Mouse (Mus musculus) kidney, postnatal 0 days (tissue): ENCODE results near the gene Fgfr2. TPM values are rescaled to one million over a fixed set of nuclear protein-coding genes. Genes with fewer than 3 reads are reported as not detected.

Source experiments
- ATAC-seq: fragments of 200-750 bp; cut with Nextera tagmentation; replicated peaks from 2 replicates; pipeline ENCODE4 v1.8.0; 2017; ENCODE audit warnings: low read depth, moderate number of reproducible peaks, moderate TSS enrichment, moderate library complexity; ENCODE audit not compliant: low FRiP score
- DNase-seq: peaks from one replicate; pipeline ENCODE4 v3.0.0-alpha.2; 2016; ENCODE audit warnings: low spot score
- H3K27ac ChIP-seq: fragments of 300-500 bp; sonication (generic); 2 replicates; pipeline ENCODE4 v1.5.1; 2014; ENCODE audit warnings: mild to moderate bottlenecking
- H3K27me3 ChIP-seq: fragments of 300-500 bp; sonication (generic); 2 replicates; pipeline ENCODE4 v1.6.1; 2014; ENCODE audit warnings: low read length, mixed read lengths; ENCODE audit not compliant: insufficient read depth
- H3K36me3 ChIP-seq: fragments of 300-500 bp; sonication (generic); 2 replicates; pipeline ENCODE4 v1.6.1; 2014; ENCODE audit warnings: low read length, mixed read lengths; ENCODE audit not compliant: insufficient read depth
- H3K4me1 ChIP-seq: fragments of 300-500 bp; sonication (generic); replicated peaks from 2 replicates; pipeline ENCODE4 v1.6.1; 2014; ENCODE audit warnings: antibody characterized with exemption, low read length, mixed read lengths; ENCODE audit not compliant: insufficient read depth
- H3K4me2 ChIP-seq: fragments of 300-500 bp; sonication (generic); 2 replicates; pipeline ENCODE4 v1.6.1; 2014; ENCODE audit warnings: mild to moderate bottlenecking, low read length, moderate library complexity, mixed read lengths
- H3K4me3 ChIP-seq: fragments of 300-500 bp; sonication (generic); replicated peaks from 2 replicates; pipeline ENCODE4 v1.5.1; 2014; ENCODE audit warnings: low read depth, low read length
- H3K9ac ChIP-seq: fragments of 300-500 bp; sonication (generic); 2 replicates; pipeline ENCODE4 v1.6.1; 2014; ENCODE audit warnings: low read depth, low read length
- H3K9me3 ChIP-seq: fragments of 300-500 bp; sonication (generic); replicated peaks from 2 replicates; pipeline ENCODE4 v1.6.1; 2016; ENCODE audit warnings: low read length, inconsistent platforms, mixed read lengths
- CTCF ChIP-seq: IDR thresholded peaks from 2 replicates; pipeline ENCODE4 v1.5.1; 2016; ENCODE audit warnings: antibody characterized with exemption, low read depth, mild to moderate bottlenecking, moderate library complexity
- WGBS: fragments of 180-500 bp; shearing (Covaris S2); extraction: QIAGEN DNeasy Blood & Tissue Kit; methylation state at CpG from one replicate; pipeline ENCODE4 v1.1.7; 2014; 5-methylcytosine and 5-hydroxymethylcytosine counted together
- polyA plus RNA-seq: library from polyadenylated mRNA; unstranded; fragments of >200 nt; fragmentation: Nextera tagmentation; extraction: Ambion mirVana; gene quantifications from 2 replicates; pipeline ENCODE4 v1.2.1, GENCODE M21; 2015

Gene Fgfr2
- polyA plus RNA-seq, 1 experiment from 2014 or later = 79.8 TPM

DNA sequence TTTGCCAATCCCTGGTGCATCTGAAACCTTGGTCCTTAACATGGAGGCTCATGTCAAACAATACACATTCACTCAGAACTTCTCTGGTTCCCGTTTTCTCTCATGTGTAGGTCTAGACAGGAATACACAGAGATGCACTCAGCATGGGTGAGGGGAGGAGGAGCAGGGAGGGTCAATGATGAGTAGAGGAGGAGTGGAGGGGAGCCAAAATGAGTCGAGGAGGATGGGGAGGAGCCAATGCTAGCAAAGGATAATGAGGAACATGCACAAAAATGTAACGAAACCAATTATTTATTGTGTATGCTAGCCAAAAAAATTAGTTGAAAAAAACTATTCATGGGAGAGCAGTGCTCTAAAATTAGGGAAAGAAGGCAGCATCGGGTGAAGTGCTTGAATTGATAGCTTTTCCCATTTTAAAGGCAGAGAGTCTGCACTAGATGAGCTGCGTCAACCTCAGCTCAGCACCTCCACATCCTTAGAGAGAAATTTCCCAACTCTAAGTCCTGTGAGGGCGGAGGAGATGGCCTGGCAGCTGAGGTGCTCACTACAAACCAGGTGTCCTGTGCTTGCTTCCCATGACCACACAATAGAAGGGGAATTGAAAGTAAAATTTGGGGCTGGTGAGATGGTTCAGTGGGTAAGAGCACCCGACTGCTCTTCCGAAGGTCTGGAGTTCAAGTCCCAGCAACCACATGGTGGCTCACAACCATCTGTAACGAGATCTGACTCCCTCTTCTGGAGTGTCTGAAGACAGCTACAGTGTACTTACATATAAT lies 636.6 kb downstream of the Fgfr2 start:
- ATAC-seq (no peak), DNase-seq (no peak)
- TF ChIP-seq CTCF = no peak
- Histone ChIP-seq H3K4me3 (no peak overlapping the region), H3K4me1 (no peaks in the 10 kb centered on the region), H3K36me3 (no peaks in the 10 kb centered on the region), H3K27me3 (no peaks in the 10 kb centered on the region), H3K9me3 (no peaks in the 10 kb centered on the region), H3K9ac (no peak overlapping the region), H3K27ac (no peak overlapping the region), H3K4me2 (no peak overlapping the region)
- WGBS = 75% methylated on average over 9 of the region's 9 CpGs

- H3K9ac ChIP-seq = no peak overlapping the region
- TF ChIP-seq CTCF = no peak
- no peak for DNase-seq
- no peaks in the 10 kb centered on the region for H3K36me3 ChIP-seq
- 31% methylated on average over 5 of the region's 5 CpGs for WGBS
- no peak overlapping the region for H3K27ac ChIP-seq
- ATAC-seq = no peak
- no peaks in the 10 kb centered on the region for H3K27me3 ChIP-seq
- no peaks in the 10 kb centered on the region for H3K9me3 ChIP-seq
- no peak overlapping the region for H3K4me2 ChIP-seq
- H3K4me3 ChIP-seq = no peak overlapping the region
- H3K4me1 ChIP-seq = no peaks in the 10 kb centered on the region
Measured at GRCm38 (mm10) chr7:132484424-132484823, 638.7 kb downstream of the Fgfr2 start.

DNA sequence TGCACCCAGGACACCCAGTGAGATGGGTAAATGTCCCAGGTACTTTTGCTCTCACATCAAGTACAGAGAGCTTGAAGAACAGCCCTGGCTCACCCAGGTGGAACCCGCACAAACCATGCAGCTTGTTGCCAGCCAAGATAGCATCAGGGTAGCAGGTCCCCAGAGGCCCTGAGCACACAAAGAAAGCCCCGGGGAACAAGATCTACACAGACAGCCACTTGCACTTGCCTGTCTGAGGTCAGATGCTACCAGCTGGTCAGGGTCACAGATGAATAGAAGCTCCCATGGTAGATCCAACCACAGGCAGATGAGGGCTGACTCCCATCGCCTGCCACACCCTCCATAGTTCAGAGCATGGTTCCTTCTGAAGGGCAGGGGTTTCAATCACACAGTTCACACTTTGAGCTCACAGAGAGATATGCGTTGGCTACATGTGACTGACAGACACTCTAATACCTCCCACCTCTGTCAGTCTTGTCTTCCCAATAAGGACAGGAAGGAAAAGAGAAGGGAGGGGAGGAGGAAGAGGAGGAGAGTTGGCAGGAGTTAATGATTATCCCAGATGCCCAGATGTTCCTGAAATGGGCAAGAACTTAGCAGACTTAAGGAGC lies 642.3 kb downstream of the Fgfr2 start:
- 51% methylated on average over 4 of the region's 4 CpGs for WGBS

GRCm38 (mm10) chr7:132478295-132478809 lies 644.8 kb downstream of the Fgfr2 start:
- Histone ChIP-seq H3K9me3 (no peaks in the 10 kb centered on the region), H3K27ac (no peak overlapping the region), H3K36me3 (no peaks in the 10 kb centered on the region), H3K4me2 (no peak overlapping the region), H3K4me3 (no peak overlapping the region), H3K4me1 (no peaks in the 10 kb centered on the region), H3K27me3 (no peaks in the 10 kb centered on the region), H3K9ac (no peak overlapping the region)
- no peak for DNase-seq
- ATAC-seq = no peak
- WGBS = 76% methylated on average over 9 of the region's 9 CpGs
- no peak for TF ChIP-seq CTCF

More for the DNA sequence above, 642.3 kb downstream of the Fgfr2 start:
- H3K4me3 ChIP-seq = no peak overlapping the region
- no peaks in the 10 kb centered on the region for H3K4me1 ChIP-seq
- DNase-seq (no peak), ATAC-seq (no peak)
- H3K4me2 ChIP-seq = no peak overlapping the region
- H3K9ac ChIP-seq = no peak overlapping the region
- no peaks in the 10 kb centered on the region for H3K9me3 ChIP-seq
- H3K27ac ChIP-seq = no peak overlapping the region
- no peaks in the 10 kb centered on the region for H3K36me3 ChIP-seq
- no peaks in the 10 kb centered on the region for H3K27me3 ChIP-seq
- no peak for TF ChIP-seq CTCF

DNA sequence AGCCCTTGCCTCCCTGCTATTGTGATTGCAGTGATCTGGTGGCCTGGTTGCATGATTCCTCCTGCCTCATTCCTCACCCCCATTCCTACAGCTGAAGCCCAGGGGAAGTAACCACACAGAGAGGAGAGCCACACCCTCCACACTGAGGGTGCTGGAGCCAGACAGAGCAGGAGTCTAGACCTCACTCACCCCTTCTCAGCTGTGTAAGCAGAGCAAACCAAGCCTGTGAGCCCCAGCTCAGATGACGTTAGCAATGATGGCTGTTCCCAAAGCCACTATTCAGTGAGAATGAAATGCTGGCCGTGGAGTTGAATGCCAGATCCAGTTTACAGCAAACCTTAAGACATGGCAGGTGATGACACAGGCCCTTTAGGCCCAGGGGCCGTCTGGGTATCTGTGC lies 645.4 kb downstream of the Fgfr2 start:
- no peak for ATAC-seq
- no peaks in the 10 kb centered on the region for H3K36me3 ChIP-seq
- no peak overlapping the region for H3K4me2 ChIP-seq
- no peak for DNase-seq
- TF ChIP-seq CTCF = no peak
- H3K9me3 ChIP-seq = no peaks in the 10 kb centered on the region
- H3K4me1 ChIP-seq = no peaks in the 10 kb centered on the region
- no peak overlapping the region for H3K4me3 ChIP-seq
- no peak overlapping the region for H3K9ac ChIP-seq
- no peaks in the 10 kb centered on the region for H3K27me3 ChIP-seq
- no peak overlapping the region for H3K27ac ChIP-seq
- WGBS = 55% methylated on average over 3 of the region's 3 CpGs

- Histone ChIP-seq H3K27ac (no peak overlapping the region), H3K36me3 (no peaks in the 10 kb centered on the region), H3K27me3 (no peaks in the 10 kb centered on the region), H3K4me3 (no peak overlapping the region), H3K4me1 (no peaks in the 10 kb centered on the region), H3K9ac (no peak overlapping the region), H3K4me2 (no peak overlapping the region), H3K9me3 (no peaks in the 10 kb centered on the region)
- DNase-seq = no peak
- 100% methylated on average over 2 of the region's 2 CpGs for WGBS
- no peak for ATAC-seq
- no peak for TF ChIP-seq CTCF
Measured at GRCm38 (mm10) chr7:132476491-132476890, 646.7 kb downstream of the Fgfr2 start.
